Mouse (Mus musculus): ENCODE measurements around the gene Hoxa11.

DNA sequence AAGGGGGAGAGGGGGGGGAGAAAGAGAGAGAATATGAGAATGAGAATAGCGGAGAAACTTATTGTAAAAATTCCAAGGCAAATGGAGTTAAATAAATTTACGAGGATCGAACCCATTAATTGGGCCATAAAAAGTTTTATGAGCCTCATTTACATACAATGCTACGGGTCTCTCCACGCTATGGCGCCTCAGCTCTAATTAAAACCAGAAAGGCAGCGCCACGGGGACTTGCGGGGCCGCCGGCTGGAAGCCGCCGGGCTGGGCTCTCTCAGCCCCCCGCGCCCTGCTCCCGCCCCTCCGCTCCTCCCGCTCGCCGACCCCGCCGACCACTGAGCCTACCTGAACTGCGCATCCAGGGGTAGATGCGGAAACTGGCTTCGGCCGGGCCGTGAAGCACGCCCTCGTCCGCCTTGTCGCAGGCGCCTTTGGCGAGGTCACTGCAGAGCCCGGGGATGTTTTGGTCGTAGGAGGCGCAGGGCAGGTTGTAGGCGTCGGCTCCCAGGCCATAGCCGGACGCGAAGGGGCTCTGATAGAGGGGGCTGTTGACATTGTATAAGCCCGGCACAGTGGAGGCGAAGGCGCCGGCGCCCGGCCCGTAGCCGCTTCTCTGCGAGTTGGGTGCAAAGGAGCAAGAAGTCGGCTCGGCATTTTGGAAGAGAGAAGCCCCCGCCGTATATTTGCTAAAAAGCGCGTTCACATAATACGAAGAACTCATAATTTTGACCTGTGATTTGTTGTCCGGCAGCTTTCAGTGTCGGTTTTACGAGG, 28.7 kb downstream of the Hoxa11 start:
- TF ChIP-seq EP300 (IDR thresholded peaks at IDR 0.05; ENCODE audit: insufficient read depth, low read depth, low read length) (no peak), CTCF (IDR thresholded peaks at IDR 0.05; ENCODE audit: low read depth, low read length) (no peak)

All from ES-Bruce4 (cell line).